Mouse (Mus musculus): ENCODE measurements around the gene Irgm1. TPM values are rescaled to one million over a fixed set of nuclear protein-coding genes. Genes with fewer than 3 reads are reported as not detected.
"Not testable (repeated sequence)": the region's sequence is repeated elsewhere in the genome, so short reads cannot be mapped to it uniquely, and the experiment has no call there.

The Irgm1 gene
- total RNA-seq, 2 experiments from 2014 or later = 5.9 to 7.0 TPM

DNA sequence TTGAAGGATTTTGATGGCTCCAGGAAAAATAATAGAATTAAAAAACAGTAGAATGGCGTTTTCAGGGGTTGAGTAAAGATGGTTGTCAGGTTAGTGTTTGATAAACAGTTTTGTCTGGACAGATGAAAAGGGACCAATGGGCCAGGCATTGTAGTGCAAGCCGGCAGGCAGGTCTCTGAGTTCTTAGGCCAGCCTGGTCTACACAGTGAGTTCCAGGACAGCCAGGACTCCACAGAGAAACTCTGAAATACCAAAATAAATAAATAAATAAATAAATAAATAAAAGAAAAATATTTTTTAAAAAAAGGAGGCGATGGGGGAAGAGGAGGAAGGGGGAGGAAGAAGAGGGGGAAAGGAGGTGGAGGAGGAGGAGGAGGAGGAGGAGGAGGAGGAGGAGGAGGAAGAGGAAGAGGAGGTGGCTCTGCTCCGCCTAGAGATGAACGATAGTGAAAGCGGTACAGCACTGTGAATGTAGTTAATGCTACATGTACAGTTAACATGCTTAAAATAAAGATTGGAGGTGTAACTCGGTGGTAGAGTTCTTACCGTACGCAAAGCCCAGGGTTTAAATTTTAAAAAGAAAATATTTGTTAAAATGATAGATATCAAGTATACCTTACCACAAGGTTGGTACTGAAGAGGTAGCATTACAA, 38.3 kb downstream of the Irgm1 start:
- no peak for DNase-seq

DNA sequence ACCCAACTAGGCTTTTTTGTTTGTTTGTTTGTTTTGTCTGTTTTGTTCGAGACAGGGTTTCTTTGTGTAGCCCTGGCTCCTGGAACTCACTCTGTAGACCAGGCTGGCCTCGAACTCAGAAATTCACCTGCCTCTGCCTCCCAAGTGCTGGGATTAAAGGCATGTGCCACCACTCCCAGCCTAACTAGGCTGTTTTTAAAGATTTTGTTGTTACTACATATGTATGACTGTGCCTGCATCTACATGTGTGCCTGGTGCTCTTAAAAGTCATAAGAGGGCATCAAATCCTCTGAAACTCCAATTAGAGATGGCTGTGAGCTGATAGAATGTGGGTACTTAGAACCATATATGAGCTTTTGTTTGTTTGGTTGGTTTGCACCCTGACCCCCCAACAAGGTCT, 40.2 kb downstream of the Irgm1 start:
- no peak for DNase-seq

GRCm38 (mm10) chr11:48830279-48830678, 41.2 kb downstream of the Irgm1 start:
- no peak for DNase-seq

DNA sequence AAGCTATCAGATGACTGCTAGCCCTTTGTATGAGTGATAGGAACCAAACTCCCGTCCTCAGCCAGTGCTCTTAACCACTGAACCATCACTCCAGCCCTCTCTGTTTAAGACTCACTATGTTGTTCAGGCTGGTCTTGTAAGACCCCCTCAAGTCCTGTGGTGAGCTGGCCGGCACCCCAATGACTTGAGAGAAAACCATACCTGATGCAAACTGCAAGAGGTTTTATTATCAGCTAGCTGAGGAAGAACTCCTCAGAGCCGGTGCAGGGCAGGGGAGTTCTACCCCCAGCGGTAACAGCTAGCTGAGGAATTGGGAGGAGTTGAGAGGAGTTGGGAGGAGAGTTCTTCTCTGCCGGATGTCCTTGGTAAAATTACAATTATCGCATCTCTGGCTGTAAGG, 43.6 kb downstream of the Irgm1 start:
- DNase-seq = no peak

DNA sequence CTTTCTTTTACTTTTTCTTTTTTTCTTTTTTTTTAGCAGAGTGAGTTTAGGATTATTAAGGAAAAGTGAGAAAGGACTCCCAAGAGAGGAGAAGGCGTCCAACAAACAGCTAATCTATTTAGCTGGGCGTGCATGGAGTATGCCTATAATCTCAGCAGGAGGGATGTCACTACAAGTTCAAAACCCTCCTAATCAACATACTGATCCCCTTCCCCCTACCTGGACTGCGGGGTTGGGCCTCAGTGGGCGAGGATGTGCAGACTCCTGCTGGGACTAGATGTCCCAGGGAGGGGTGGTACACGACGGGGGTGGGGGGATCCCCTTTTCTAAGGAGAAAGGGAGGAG, 44.8 kb downstream of the Irgm1 start:
- DNase-seq = no peak

DNA sequence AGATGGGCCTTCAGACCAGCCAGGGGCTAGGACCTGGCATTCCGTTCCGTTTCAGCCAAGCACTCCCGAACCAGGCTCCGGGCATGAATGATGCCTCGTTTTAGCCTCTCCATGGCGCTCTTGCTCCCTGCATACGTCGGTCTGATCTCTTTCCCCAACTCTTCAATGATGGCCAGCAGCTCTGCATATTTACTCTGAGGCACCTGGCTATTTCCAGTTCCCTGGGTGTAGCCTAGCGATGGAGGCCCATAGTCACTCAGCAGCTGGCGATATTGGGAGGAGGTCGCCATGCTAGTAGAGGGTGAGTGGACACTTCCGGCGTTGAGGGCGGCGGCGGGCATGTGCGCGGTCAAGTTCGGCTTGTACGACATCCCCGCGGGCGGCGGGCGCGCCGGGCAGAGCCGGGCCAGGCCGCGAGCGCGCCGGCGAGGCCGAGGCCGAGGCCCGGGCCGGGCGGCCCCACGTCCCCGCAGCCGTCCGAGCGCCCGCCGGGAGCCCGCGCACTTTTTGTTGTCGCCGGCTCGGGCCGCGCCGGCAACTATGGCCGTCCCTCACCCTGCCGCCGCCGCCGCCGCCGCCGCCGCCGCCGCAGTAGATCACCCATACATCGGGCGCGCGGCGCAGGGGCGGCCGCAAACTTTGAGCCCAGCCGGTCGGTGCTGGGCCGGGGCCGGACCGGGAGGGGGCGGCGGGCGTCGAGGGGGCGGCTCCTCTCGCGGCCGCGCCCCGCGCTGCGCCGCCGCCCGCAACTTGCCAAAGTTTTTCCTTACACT, 45.3 kb downstream of the Irgm1 start, which contains the start of the genes Trim7 and Gm12184:
TSS of gene Trim7 (plus strand) at position 162 of the 773 bp plus-strand sequence.
TSS of gene Gm12184 (minus strand) at position 677 of the 773 bp plus-strand sequence.
- DNase-seq = not testable (repeated sequence)

DNA sequence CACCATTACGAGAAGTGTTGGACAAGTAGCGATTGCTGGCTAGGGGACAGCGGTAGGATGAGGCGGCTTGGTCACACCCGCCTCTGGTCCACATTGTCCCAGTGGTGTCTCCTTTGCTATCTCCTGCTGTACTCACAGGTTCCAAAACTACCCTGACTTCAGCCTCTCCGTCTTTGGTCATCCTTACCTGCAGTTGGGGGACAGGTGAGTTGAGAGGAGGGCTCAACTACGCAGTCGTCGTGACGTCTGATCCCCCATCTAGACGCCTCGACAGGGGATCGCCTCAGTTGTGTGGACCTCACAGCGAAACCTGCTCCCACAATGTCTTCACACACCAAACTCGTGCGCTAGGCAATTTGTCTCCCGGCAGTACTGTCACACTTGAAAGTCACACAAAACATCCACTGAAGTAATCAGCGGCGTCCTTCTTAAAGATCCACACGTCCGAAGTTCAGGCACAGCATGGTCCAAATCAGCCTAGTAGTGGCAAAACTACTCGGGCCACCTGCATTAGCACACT, 47.1 kb downstream of the Irgm1 start:
- DNase-seq = no peak

DNA sequence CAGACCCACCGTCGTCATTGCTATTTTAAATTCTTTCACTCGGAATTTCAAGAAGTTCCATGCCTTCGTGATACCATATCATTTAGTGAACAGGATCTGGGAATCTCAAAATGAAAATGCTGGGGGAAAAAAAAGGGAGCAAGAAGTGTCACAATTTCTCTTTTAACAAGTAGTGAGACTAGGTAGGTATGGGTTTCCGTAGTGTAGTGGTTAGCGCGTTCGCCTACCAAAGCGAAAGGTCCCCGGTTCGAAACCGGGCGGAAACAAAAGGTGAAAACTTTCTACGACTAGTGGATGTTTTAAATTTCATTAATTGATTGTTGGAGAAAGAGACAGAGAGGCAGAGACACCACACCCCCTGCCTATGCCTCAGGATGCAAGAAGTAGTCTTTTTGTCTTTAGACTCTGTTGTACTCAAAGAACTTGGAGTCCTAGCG, 47.9 kb downstream of the Irgm1 start:
- DNase-seq = no peak

DNA sequence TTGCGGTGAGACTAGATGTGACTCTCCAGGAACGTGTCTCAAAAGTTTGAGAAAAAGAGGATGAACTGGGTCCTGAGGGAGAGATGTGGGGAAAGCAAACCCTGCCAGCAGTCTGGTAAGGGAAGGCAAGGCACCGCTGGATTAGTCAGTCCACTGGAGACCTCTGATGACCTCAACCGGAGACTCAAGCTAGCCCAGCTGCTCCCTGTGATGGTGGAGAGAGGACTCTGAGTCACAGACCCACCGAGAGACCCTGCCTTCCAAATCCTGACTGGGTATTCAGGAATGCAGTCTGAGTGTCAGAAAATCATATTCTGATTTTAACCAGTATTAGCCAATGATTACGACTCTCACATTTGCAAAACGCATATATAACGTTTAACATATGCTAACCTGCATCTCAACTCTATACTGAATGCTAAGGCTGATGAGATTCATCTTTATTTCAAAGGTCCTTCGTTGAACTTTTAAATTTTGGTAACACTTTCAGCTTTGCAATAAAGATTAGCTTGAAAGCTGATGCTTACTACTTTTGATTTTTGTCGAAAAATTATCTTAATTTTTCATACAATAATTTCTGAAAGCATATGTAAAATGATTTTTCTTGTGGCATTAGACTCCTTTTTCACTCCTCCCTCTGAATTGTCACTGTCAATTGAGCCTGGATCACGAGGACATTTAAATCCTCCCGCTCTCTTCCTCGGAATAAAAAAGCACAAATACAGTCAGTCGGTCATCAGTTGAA, 48.5 kb downstream of the Irgm1 start:
- no peak for DNase-seq

GRCm38 (mm10) chr11:48821299-48821698, 50.2 kb downstream of the Irgm1 start:
- DNase-seq = not testable (repeated sequence)

GRCm38 (mm10) chr11:48820308-48820674, 51.2 kb downstream of the Irgm1 start:
- DNase-seq = no peak

DNA sequence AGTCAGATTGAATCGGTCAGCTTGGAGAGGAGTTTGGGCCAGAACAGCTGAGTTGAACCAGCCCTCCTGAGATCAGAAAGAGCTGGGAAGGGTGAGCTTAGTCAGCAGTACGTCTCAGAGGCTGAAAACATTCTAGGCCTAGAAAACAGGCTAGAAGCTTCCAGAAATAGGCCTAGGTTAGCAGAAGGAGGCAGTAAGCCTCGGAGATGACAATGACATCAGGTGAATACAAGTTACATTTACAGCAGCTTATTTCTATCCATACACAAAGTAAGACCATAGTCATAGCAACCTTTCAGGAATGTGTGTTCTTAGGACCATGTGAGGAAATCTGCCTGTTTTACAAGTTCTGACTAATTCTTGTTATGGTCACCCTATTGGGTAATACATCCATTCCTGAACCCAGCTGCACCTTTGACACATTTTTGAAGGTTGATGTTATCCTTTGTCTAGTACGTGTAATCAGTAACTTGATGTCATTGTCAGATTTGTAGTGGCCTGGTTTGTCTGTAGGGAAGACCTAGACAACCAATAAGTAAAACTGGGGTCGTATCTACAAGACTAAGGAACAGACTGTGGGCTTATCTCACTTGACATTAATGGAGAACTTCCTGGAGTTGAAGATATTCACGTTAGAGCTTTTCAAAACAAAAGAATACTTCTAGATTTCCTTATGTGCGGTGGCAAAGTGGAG, 51.7 kb downstream of the Irgm1 start:
- no peak for DNase-seq

DNA sequence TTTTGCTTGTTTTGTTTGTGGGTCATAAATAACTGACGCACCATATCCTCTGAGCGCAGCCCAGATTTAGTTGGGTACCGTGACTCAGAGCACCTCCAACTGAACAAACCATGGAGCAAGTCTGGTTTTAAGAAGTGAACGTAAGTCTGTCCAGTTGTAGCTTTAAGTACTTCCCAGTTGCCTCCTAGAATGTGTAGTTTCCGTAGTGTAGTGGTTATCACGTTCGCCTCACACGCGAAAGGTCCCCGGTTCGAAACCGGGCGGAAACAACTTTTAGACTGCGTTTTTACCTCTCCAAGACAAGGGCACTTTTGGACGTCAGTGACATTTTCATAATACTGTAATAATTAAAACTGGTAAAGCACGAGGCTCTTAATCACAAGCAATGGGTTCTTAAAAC, 53.1 kb downstream of the Irgm1 start:
- DNase-seq = peak; percentile 75

DNA sequence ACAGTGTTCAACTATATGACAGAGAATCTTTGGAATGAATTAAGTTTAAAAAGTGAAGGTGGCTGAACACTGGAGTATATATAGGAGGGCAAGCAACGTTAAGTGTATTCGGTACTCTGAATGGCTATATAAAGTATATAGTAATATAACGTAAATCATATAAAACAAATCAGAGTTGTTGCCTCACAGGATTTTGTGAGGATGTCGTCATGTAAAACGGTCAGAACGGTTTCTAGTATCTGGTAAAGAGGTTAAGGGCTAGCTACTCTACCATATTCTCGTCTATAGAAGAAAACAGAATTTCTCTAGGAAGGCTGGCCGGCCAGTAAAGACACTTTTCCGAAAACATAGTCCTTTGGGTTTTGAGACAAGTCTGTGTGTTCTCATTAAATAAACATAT, 53.7 kb downstream of the Irgm1 start:
- DNase-seq = no peak

GRCm38 (mm10) chr11:48816800-48817665, 54.5 kb downstream of the Irgm1 start, which contains the start of gene Trim41:
TSS of gene Trim41 (minus strand) at chr11:48817353.
- peak; percentile 99 for DNase-seq

DNA sequence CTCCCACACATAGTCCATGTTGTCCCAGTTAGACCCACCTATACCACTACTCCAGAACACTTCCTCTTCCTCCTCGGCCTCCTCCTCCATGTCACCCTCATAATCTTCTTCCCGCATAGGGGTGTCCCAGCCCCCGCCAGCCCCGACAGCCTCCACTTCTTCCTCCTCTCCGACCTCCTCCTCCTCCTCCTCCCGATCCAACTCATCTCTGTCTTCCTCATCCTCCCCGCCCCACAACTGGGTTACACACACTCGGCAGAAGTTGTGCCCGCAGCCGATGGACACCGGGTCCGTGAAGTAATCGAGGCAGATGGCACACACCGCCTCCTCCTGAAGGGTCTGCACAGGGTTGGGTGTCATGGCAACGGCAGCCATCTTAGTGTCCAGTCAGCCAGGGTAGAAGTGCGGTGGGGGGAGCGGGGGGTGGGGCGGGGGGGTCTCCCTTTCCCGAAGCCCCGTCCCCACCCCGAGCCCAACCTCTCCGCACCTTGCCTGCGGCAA, 55.2 kb downstream of the Irgm1 start:
- peak; percentile 42 for DNase-seq

GRCm38 (mm10) chr11:48815851-48816250, 55.6 kb downstream of the Irgm1 start:
- DNase-seq = no peak

DNA sequence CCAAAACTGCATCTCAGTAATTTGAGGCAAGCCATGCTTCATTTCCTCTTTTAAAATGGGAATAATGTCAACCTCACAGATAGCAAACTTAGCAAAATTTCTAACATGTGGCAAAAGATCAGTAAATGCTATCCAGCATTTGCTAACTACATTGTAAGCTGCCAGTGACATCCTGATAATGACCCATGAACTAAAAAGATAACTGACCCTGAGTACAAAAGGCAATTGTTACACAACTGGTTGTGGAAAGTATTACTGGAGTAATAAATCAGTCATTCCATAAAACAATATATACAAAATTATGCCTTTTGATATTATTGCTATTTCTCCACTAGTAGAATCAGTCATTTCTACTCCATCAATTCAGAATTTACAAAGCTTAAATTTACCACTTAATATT, 57.7 kb downstream of the Irgm1 start:
- no peak for DNase-seq

Data from gastrocnemius, postnatal 10 days (tissue).